Mouse (Mus musculus) lung, postnatal 10 days (tissue): ENCODE data around the gene Slc35a3.

Source experiments
- DNase-seq: peaks from one replicate; pipeline ENCODE4 v3.0.0; 2021

Gene Slc35a3

DNA sequence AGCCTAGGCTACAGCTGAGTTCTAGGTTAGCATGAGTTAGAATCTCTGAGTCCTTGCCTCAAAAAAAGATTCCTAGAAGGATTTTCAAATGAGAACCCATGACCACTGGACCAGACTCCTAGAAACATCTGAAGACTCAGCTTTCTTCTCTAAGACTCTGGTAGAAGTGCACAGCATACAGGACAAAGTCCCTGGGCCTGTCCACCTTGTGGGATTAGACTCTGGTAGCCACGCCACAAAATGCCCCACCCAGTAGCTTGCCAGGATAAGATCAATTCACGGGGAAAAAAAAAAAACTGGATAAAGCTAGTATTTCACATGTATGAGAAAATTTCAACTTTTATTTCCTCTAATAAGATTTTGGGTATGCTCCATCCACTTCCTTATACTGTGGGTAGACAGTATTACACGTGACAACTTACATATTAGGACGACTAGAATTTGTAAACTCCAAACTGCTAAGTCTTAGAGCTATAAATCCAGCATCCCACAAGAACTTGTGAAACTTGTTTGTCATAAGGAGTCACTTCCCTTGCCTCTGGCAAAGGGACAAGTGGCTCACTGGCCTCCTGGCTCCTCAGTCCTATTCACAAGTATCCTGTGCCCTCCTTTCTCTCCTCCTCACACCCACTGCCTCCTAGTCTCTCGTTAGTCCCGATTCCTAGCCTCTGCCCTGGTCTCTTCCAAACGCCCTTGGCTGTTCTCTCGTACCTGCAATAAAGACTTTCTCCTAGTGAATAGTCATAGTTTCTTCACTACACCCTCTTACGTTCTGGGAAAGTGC lies 74.7 kb downstream of the Slc35a3 start:
- no peak for DNase-seq

DNA sequence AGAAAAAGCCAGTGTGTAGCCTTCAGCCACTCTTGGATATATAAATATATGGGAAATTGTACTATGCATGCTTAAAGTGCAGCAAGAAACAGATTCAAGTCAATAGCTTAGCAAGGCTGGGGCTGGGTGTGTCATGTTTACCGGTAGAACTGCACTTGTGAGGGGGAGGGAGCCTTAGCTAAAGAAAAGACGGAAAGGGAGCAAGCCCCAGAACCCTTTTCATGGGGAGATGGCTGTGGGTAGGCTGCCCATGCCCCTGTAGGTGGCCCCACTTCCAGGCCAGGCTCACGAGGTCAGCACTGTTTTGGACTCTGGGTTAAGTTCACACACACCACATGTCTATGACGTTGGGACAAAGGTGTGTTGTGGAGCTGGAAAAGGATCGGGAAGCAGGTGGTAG lies 76.8 kb downstream of the Slc35a3 start:
- no peak for DNase-seq

DNA sequence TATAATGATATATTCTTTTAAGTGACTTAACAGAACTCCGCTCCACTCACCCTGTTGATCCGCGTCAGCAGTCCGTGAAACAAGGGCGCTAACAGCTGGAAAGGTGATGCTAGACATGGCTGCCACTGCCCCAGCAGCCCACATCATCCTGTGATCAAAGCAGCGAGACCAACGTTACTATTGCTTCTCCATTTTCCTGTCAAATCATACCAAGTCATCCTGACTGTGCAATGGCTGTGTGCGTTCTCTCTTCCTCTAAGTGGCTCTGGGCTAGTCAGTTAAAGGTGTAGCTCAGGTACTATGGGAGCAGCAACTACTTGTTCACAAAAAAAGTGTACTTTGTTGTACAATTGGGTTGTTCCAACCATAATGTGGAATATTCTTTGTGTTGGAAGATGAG lies 77.8 kb downstream of the Slc35a3 start:
- no peak for DNase-seq

DNA sequence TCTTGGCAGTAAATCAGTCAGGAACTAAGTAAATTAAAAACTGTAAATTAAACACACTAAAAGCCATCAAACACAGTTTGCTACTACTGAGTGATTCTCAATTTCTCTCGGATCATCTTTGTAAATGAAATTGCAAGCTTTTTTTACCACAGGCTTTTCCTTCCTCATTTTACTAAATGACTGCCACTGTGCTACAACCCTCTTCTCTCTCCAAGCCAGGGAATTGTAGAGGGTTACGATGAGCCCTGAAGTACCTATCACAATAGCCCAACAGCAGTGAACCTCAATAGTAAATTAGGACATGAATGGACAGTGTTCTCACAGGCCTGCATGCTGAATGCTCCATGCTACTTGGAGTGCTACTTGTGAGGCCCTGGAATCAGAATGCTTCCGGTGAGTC lies 78.5 kb downstream of the Slc35a3 start:
- no peak for DNase-seq

DNA sequence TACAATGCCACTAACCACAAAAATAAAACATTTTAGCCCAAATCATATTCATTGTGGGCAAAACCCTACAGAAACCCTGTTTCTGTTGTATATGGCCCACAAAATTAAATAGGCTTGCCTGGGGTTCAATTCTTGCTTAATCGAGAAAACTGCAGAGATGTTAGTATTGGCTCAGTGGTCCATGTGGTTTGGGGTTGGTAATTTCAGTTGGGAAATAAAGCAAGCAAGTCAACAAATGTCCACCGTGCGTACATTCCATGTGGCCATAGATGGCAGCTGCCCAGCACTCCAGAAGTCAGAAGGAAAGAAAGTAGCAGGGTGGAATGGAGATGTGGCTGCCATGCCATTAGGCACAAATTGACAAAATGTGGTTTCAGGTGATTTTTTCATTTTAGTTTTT lies 79.7 kb downstream of the Slc35a3 start:
- no peak for DNase-seq

DNA sequence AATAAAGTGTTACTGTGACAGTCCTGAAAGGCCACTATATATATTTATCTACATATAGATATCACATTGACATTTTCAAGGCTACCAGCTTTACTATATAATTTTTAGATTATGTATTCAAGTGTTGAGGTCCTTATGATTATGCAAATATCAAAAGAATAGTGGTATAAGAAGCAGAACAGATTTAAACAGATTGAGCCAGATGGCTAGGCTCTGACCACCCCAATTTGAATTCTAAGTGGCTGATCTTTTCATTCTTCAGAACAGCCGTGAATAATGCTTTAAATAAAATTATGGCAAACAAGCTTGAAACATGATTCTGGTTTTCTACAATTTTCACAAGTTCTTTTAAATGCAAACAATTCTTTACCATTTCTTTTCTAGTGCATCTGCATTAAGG lies 81.2 kb downstream of the Slc35a3 start:
- DNase-seq: no peak

DNA sequence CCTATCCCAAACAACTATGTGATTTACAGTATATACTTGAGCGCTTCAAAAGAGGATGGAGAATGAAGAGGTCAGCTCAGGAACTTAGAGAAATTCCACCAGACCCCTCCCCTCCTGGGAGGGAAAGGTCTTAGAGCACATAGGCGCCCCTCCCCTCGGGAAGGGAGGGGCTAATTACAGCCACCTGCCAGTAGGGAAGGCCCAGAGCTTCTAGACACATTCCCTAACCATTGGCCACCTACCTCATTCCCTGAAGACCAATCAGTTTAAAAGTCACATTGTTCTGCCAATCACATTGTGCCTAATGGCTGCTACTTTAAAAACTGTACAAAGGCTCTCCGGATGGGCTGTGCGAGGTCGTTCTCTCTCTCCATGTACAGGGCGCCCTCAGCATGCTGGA lies 90.0 kb downstream of the Slc35a3 start:
- DNase-seq: no peak

DNA sequence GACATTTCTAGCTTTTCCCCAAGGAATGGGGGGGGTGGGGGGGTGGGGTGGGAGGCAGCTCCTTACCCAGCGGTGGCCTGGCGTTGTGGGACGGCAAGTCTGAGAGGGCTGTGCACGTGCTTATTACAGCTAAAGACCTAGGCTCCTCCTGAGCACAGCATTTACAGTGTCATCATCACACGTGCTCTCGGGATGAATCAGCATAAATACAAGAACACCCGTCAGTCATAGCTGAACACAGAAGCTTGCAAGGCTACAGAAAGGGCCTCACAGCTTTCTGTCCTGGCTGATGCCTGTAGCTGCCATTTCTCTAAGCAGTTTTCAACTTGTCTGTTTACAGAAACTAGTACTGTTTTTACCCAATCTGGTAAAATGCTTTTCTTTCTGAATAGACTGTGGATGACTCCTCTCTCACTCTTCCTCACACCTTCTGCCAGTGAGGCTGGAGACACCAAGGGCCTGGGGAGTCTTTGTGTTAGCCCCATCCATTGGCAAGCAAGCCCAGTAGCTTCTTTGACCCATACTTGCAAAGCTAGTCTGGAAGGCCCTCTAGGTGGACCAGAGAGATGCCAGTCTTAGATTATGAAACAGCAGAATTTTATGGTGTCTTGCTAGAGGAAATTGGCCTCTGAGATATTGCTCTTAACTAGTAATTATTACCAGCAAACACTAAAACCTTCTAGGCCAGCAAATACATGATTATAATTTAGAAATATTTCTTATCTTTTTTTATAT lies 91.8 kb downstream of the Slc35a3 start:
- DNase-seq: no peak
